Mouse (Mus musculus): ENCODE results near the gene Ddx5. TPM values are rescaled to one million over a fixed set of nuclear protein-coding genes. Genes with fewer than 3 reads are reported as not detected.
"Not testable (repeated sequence)": the region's sequence is repeated elsewhere in the genome, so short reads cannot be mapped to it uniquely, and the experiment has no call there.

The Ddx5 gene
- total RNA-seq, 1 experiment from 2014 or later = 762 TPM

DNA sequence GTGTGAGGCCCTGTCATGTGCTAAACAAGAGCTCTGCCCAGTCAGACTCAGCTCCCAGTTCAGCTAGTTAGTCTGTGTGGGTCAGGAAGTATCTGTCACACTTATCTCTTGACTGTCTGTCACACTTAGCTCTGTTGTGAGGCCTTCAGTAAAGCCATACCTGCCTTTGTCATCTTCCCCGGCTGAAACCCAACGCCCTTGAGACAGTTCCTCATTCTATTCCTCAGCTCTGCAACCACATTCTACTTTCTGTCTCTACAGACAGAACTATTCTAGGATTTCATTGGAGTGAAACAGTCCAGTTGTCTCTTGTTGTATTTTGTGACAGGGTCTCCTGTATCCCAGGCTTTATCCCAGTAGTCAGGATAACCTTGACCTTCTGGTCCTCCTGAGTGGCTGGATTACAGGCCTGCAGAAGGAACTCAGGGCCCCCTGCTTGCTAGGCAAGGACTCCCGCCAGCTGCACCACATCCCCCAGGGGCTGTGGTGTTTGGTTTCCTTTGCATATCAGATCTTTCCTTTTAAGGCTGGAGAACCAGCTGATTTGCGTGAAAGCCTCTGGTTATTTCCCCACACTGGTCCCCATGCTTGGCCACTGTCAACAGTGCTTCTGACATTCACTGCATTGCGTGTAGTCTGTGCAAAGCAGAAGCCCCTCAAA lies 26.7 kb downstream of the Ddx5 start:
- peak; percentile 54 for DNase-seq

DNA sequence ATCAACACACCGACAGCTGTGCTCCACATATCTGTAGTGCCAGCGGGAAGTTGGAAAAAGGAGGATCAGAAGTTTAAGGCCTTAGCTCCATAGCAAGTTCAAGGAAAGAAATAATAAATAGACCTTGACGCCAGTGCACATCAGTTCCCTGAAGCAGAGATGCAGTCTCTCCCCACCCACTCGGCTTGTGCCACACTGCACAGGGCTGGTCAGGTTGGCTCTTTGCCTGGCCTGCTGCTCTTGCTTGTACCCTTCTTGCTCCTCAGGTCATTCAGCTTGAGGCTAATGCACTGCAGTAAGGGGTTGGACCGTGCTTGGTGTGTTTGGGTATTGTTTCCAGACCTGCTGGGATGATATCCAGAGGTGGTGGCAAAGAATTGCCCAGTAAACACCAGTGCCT lies 28.5 kb downstream of the Ddx5 start:
- DNase-seq = no peak

DNA sequence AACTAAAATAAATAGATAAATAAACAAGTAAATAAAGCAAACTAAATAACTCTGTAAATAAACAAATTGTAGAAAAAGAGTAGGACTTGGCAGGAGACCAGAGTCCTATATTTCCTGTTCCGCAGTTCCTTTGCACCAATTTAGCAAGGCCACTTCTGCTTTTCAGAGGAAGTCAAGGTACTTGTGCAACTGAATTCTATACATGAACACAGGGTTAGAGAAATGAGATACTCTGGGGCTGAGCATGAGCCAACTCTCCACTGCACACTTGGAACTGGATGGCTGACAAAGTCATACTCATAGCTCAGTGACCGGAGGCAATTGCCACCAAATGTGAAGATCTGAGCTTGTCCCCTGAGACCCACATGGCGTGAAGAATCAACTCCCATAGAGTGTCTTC lies 30.0 kb downstream of the Ddx5 start:
- no peak for DNase-seq

DNA sequence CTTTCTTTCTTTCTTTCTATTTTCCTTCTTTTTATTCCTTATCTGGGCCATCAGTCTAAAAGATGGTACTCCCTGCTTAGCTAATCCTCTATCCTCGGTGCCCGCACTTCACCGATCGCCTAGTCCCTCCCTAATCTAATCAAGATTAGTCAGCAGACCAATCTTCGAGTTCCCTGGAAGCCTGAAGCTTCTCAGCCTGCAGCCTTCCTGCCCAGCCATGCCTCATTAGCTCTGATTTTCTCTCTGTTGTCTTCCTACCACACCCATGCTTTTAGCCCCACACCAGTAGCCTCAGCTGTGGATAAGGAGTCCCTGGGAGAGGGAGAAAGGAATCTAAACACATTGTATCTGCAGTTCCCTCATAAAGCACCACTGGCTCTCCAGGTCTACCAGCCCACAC lies 33.4 kb downstream of the Ddx5 start:
- no peak for DNase-seq

DNA sequence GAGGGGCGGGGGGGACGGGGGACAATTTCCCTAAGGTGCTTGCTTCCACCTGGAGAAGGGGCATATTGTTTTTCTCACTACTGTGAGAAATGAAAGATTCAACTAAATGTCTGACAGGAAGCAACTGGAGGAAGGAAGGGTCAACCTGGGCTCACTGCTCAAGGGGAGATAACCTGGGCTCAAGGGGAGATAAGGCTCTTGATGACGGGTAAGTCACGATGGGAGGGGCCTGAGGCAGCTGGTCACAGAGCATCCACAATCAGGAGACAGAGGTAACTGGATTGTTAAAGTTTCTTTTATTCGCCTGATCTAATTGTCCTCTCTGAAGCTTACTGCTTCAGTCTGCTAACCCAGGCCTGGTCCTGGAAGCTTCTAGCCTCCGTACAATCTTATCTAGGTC lies 35.7 kb downstream of the Ddx5 start:
- no peak for DNase-seq

DNA sequence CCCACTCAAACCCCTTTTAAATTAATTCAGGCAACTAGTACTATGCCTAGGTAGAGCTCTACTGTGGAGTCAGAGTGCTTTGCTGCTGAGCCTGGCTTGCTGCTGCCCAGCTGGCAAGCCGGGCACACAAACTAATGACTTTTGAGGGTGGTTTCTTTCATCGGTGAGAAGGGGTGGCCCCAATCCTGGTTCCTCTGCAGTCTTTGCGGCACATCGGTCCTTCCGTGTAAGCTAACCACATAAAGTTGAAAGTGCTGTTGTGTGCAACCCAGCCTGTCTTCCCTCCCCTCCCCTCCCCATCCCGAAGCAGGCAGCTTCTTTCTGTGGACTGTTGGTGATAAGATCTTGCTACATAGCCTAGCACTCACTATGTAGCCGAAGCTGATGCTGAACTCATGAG lies 36.9 kb downstream of the Ddx5 start:
- no peak for DNase-seq

DNA sequence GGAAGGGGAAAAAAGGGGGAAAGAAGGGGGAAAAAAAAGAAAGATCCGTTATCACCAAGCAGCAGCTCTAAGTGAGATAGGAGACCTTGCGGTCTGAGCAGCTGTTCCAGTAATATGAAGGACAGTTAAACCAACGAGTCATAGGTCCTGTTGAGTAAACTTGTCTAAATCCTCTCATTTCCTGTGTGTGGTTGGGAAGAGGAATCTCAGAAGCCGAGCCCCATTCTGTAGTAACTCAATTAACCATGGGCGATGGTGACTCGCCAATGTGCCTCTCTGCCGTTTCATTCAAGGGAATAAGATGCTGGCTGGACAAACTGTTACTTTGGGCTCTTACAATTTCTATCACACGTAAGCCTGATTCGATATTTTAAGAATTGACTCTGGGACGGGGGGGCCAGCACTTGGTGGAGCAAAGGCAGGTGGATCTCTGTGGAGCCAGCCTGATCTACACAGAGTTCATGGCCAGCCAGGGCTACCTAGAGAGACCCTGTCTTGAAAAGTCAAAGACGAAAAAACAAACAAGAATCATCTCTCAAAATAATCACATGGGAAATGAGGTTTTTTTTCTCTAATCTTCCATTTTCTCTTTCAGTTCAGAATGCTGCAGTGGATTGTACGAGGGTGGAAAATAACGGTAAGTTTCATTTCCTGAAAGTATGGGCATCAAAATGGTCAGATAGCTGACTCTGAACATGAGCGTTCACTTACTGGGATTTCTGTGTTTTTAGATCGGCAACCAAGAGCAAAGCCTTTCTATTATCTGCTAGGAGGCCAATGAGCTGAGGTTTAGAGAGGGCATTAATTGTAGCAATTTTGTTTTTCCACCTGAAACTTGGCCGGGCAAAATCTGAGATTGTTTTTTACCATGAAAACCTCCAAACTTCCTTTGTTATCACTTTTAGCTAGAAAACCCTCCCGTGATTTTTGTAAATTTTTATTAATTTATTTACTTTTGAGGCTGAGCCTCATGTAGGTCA lies 37.7 kb downstream of the Ddx5 start, which contains the start of gene Milr1:
Milr1 (plus strand) TSS at position 188 of the 980 bp plus-strand sequence.
- no peak for DNase-seq

DNA sequence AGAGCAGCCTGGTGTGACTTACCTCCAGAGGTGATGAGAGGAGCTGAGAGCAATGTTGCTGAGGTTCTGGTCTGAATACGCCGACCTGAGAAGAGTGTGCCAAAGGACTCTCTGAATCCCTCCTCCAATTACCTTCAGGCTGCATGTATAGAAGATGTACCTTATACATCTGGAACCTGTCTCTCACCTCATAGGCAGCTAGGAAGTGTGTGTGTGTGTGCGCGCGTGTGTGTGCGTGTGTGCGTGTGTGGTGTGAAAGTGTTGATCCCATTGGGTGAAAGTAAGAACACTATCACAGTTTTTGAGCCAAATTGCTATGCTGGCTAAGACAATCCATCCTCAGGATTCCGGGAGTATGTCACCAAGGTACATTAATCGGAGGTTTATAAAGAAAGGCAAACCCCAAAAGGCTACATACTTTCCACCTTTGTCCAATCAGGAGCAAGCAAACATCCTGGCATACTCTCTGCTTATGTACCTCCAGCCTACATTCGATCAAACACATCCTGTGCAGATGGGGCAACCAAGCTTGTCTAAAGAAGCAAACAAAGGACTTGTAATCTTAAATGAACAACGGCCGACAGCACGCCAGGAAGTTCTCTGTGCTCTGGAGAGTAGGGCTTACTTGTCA lies 38.7 kb downstream of the Ddx5 start, which contains the start of gene Pecam1:
Pecam1 (minus strand) TSS at position 508 of the 631 bp plus-strand sequence.
- peak; percentile 6 for DNase-seq

DNA sequence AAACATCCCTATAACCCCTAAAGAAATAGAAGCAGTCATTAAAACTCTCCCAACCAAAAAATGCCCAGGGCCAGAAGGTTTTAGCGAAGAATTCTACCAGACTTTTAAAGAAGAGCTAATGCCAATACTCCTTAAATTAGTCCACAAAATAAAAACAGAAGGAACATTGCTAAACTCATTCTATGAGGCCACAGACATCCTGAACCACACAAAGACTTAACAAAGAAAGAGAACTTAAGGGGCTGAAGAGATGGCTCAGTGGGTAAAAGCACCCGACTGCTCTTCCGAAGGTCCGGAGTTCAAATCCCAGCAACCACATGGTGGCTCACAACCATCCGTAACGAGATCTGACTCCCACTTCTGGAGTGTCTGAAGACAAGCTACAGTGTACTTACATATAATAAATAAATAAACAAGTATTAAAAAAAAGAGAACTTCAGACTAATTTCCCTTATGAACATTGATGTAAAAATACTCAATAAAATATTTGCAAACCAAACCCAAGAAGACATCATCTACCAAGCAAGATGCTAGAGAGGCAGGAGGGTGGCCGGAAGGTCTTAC lies 39.3 kb downstream of the Ddx5 start:
- not testable (repeated sequence) for DNase-seq

DNA sequence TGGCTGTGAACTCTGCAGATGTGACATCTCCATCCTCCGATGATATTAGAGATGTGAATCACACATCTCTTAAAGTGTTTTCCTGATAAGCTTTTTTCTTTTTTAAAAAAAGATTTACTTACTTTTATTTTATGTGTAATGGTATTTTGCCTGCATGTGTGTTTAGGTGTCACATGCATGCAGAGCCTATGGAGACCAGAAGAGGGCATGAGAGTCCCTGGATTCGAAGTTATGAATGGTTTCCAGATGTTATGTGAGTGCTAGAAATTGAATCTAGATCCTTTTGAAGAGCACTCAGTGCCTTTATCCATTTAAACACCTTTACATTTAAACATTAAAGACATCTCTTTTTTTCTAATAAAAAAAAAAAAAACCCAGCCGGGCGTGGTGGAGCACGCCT lies 44.0 kb downstream of the Ddx5 start:
- DNase-seq = no peak

DNA sequence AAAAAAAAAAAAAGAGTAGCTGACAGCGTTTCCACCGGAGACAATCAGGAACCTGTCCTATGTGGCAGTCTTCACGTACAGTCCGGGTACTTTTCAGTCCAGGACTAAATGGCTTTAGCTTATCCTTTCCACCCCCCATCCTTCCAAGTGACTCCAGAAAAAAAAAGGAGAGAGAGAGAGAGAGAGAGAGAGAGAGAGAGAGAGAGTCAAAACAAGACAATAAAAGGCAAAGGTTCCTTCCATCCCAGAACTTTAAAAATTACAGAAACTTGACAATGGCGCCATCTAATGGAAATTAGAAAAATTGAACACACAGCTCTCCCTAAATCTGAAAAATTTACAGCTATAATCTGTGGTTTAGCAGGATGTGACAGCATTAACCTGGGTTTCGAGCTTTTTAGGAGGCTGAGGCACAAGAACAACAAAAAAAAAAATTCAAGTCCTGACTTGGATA lies 46.6 kb downstream of the Ddx5 start:
- DNase-seq = no peak

DNA sequence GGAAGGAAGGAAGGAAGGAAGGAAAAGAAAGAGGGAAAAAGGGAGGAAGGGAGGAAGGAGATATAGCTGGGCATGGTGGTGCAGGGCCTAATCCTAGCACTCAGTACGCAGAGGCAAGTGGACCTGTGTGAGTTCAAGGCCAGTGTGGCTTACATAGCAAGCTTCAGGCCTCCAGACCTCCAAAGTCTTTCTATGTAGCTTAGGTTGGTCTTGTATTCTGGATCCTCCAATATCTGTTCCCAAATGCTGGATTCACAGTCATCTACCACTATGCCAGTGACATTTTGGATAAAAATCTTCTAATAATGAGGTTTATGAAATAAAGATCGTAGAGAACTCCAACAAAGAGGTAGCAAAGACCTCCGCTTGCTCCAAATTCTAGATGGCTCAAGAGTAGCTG lies 47.2 kb downstream of the Ddx5 start:
- DNase-seq = no peak

DNA sequence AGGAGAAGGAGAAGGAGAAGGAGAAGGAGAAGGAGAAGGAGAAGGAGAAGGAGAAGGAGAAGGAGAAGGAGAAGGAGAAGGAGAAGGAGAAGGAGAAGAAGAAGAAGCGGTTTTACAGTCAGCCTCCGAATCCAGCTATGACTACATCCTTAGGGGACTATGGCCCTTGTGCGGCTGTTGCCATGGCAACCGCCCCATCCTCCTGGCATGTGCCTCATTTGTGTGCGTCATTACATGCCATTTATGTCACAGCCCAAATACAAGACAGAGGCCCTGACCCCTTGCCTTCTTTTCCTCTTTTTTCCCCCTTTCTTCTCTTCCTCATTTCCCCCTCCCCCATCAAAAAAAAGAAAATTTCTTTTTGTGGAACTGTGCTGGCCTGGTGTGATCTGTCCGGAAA lies 47.8 kb downstream of the Ddx5 start:
- DNase-seq = peak; percentile 4

DNA sequence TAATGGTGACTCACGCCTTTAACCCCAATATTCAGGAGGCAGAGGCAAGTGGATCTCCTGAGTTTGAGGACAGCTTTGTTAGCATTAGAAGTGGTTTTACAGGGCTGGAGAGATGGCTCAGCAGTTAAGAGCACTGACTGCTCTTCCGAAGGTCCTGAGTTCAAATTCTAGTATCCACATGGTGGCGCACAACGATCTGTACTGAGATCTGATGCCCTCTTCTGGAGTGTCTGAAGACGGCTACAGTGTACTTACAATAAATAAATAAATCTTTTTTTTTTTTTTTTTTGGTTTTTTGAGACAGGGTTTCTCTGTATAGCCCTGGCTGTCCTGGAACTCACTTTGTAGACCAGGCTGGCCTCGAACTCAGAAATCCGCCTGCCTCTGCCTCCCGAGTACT lies 48.3 kb downstream of the Ddx5 start:
- peak; percentile 1 for DNase-seq

DNA sequence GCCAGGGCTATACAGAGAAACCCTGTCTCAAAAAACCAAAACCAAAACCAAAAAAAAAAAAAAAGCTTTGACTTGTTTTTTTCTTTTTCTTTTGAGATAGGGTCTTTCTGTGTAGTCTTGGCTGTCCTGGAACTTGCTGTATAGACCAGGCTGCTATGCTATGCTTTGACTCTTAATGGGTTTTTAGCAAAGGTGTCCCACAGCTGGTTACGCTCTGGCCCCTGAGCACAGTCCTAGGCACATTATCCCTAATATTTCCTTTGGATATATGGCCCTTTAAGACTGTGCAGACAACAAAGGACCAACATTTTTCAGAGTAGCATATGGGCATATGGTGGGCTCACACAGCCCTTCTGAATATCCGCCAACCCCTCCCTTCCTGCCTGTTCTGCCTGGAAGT lies 49.9 kb downstream of the Ddx5 start:
- DNase-seq = no peak

DNA sequence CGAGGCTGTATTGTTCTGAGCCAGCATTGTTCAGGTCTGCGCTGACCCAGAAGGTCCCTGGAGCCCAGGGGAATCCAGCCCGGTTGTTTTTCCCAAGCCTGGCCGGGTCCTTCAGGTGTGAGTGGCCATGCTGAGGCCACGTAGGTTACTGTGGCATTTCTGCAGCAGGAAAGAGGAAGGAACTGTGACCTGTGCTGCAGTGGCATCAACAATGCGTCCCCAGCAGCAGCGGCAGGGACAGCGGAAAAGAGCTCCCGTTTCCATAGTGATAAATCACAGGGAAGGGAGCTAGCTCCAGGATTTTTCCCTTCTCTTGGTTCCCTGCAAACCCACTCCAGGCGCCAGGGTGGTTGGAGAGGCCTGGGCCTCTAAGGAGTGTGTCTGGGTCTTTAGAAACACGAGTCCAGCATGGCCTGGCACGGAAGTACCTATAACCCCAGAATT lies 51.8 kb downstream of the Ddx5 start:
- peak; percentile 46 for DNase-seq

DNA sequence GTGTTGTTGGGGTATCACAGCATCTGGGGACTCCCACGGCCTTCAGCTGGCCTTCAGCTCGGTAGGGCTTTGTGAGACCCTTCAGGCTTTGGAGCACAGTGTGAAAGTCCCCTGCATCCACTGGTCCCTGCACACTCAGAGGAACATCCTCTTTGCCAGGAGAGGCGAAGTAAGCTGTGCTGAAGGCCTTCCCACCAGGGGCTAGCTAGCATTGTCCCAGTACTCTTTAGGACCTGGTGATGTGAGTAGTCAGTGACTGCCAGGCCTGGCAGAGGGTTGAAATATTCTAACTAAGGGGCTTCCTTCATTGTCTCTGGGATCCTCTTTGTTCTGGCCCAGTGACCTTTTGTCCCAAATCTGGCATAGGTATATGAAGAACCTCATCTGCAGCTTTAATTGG lies 52.4 kb downstream of the Ddx5 start:
- peak; percentile 9 for DNase-seq

DNA sequence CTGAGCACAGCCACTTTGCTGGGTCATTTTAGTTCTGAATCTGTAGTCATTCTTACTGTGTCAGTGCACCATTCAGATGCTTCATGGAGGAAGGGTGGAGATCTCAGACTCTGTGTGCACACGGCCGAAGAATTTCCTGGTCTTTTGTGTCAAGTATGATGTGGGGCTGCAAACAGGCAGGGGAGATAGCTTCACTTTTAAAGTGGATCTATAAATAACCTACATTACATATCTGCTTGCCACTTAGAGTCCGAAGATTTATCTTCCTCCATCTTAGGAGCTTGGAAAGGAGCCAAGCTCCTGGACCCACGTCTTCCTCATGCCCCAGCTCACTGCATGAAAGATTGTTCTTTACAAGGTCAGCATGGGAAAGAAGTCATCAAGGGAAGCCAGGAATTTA lies 58.3 kb downstream of the Ddx5 start:
- DNase-seq = peak; percentile 10

All from adrenal gland, postnatal 14 days (tissue).